Mouse (Mus musculus) spleen, embryonic (tissue): ENCODE results near the gene Elof1.

Experiments
- CTCF ChIA-PET: fragments of 350-600 bp; sonication (Branson Sonifier 250); formaldehyde crosslinking; loops from one replicate; lab custom pipeline; 2022; lab: Charles Lee

Gene Elof1

DNA sequence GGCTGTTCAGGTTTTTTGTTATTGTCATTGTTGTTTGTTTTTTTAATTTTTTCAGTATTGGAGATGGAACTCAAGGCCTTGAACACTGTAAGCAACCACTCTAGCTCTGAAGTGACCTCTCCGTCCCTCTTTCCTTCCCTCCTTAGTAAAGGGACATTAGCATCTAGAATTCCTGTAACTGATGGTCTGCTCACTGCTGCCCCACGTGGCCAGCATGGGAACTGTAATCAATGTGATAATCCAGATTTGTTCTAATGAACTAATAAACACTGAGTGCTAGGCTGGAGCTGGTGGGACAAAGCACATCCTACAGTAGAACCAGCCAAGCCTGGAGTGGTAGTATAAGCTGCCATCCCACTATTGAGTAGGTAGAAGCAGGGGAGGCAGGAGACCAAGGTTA, 21.5 kb upstream of the Elof1 start:
- CTCF ChIA-PET: interaction anchor here (0.8 to 1.0 kb wide), 2 partner anchors 14 to 53 kb away, joined by 3 to 4 read pairs; no protein-coding TSS in a partner anchor

DNA sequence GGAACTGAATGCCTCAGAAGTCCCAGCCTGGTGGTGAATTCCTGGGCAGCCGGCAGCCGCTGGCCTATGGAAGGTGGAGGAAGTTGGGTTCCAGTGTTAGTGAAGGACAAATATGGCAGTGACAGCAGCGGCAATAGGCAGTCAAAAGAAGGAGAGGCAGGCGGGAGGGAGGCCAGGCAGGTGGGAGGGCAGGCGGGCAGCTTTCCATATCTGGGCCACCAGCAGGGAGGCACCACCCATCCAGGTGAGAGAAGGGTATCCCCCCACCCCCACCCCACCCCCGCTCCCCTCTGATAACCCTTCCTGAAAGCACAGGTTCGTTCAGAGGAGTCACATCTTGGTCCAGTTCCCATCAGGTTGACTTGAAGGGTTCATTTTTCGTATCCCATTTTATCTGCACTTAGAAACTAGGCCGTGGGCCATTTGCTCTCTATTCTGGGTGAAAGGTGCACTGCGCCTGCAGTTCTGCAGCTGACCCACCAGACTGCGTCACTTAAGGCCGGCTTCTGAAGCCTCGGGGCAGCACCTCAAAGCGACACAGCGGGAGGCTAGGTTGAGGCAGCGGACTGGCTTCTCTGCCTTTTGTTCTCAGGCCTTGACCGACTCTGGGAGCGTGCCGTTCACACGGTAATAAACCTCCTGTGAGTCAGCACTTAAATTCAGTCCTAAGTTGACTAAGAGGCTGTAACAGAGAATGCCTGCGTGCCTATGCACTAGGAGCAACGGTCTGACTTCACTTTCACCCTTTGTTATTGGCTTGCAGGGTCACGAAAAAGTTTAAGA, 20.0 kb upstream of the Elof1 start:
- CTCF ChIA-PET: no interaction called here

DNA sequence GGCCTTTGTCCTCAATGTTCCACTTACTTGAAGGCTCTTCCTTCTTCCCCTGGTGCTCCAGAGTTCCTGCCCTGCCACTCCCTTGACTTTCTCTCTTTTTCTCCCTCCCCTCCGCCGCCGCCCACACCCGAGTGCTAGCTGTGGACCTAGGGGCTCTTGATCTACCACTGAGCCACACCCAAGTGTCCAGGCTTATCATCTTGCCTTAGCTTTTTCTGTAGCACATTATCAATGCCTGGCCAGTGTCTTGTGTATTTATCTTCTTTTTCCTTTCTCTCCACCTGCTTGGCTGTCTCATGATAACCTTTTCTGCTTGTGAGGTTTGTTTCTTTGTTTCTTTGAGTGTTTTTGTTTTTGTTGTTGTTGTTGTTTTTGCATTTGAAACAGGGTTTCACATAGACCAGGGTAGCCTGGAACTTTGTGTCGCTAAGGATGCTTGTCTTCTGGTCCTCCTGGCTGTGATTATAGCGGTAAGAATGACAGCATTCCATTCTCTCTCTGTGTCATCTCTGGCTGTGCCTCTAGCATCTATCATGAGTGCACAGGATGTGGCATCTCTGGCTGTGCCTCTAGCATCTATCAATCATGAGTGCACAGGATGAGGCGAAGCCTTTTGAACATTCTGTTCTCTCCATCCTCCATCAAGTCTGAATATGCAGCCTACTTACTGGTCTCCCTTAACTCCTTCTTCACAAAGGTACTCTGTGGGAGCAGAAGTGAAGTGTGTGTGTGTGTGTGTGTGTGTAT, 18.8 kb upstream of the Elof1 start, which contains the start of gene Acp5:
Gene Acp5, minus strand, starts transcription at position 68 of the 747 bp plus-strand sequence.
- CTCF ChIA-PET: no interaction called here

DNA sequence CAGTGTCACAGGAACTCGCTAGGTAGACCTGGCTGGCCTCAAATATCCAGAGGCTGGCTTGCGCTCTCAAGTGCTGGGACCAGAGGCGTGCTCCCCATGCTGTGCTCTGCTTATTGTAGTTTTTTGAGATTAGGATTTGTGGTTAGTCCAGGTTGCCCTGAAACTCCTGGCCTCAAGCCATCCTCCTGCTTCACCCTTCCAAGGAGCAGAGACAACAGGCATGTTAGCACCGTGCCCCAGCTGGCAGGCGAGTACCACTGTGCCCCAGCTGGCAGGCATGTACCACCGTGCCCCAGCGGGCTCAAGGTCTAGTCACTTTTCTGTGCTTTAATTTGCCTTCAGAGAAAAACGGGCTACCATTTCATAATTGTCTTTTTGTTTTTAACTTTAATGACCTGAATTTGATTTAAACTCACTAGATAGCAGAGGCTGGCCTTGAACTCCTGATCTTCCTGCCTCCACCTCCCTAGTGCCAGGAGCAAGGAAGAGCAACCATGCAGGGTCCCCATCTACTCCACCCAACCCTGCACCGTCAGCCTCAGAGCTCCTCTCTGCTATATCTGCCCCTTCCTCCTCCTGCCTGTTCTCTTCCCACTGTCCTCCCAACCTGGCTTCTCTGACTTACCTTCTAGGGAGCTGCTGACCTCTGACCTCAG, 18.1 kb upstream of the Elof1 start:
- CTCF ChIA-PET: no interaction called here

DNA sequence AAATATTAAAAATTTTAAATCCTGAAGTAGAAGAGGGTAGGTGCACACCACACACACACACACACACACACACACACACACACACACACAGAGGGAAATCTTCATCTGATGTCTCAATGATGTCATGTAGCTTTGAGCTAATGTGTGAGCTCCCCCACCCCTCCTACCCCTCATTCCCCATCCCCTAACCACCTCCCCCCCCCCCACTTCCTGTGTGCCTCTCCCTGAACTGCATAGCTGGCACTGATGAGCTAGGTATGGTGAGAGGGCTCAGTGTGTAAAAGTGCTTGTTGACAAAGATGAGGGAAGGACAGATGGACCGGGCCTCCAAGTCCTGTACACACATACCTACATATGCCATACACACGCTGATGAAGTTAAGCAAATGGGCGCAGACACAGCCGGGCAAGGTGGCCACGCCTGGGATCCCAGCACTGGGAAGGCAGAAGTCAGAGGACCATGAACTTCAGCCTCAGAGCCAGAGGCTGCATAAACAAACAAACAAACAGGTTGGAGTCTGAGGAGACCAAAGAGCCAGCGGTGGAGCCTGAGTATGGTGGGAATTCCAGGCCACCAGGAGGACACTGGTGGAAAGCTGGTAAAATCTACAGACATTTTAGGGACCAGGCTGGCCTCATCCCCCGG, 17.4 kb upstream of the Elof1 start:
- CTCF ChIA-PET: interaction anchor here (0.7 to 1.0 kb wide), 2 partner anchors 10 to 17 kb away, joined by 3 to 4 read pairs; partner anchors contain the start of gene Elof1

DNA sequence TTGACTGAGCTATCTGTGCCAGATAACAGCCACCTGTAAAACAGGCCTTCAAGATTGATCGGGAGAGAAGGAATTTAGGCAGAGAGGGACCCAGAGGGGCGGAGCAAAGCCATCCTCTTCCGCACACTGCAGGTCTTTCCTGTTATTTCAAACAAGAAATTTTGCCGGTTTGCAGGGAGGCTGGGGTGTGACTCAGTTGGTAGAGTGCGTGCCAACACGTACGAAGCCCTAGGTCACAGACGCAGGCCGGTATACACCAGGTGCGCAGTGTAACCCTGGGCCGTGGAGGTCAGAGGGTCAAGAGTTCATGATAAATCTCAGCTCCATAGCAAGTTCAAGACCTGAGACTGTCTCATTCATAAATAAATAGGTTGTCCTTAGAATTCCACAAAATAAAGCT, 15.2 kb upstream of the Elof1 start:
- CTCF ChIA-PET: interaction anchor here (0.5 to 2.1 kb wide), 2 partner anchors 9 to 14 kb away, joined by 3 to 5 read pairs; no protein-coding TSS in a partner anchor

DNA sequence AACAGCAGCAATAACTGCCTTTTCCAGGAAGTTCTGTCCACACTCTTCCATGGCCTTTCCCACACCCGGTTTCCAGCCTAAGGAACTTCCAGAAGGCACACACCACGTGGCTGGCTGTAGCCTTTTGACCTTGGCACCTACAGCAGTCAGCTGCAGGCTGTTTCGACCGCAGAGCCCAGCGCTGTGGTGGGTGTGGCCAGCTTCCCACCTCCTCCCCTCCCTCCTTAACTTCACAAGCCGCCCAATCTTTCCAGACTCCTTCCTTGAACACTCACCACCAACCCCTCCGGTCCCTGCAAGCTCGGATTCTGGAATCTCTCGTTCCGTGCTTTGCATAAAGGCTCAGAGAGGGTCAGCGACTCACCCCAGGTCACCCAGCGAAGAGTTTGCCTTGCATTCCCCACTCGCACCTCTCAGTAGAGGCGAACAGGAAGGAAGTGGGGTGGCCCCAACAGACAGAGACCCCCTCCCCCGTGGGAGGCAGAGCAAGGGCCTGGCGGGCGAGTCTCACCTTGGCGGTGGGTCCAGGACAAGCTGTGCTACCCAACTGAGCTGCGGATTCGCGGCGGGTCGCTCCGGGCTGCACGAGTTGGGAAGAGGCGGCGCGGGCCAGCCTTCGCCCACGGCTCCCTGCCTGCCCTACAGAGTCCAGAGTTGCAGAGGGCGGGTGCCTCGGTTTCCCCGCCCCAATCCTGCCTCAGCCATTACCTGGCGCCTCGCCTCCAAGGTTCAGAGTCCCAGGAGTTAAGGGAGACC, 14.4 kb upstream of the Elof1 start:
- CTCF ChIA-PET: interaction anchor here (0.5 to 2.1 kb wide), 4 partner anchors 8 to 13 kb away, joined by 3 to 5 read pairs (median 4); no protein-coding TSS in a partner anchor

DNA sequence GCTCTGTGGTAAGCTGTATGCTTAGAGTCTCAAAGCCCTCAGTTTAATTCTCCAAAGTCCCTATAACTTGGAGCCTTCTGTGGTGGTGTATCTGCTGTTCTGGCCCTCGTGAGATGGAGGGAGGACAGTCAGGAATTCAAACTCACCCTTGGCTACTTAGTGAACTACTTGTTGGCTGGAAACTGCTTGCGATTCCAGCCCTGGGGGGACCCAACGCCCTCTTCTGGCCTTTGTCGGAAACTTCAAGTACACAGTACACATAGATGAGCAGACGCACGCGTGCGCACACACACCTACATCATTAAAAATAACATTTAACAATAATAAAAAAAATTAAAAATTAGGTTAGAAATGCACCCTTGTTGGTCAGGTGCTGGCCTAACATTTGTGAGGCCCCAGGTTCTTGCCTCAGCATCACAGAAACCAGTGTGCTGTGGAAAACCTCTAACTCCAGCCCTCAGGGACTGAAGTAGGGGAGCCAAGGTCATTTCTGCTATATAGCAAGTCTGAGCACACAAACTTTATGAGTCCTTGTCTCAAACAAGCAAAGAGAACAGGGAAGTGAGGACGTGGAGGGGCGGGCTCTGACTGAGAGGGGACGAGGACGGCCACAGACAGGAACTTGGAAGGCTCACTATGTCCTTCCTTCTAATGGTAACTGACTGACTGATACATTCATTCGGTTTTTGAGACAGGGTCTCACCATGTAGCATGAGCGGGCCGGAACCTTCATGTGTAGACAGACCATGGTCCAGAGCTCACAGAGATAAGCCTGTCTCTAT, 8.5 kb upstream of the Elof1 start:
- CTCF ChIA-PET: interaction anchor here (1.0 to 1.3 kb wide), 2 partner anchors 8 to 13 kb away, joined by 4 to 5 read pairs; no protein-coding TSS in a partner anchor

DNA sequence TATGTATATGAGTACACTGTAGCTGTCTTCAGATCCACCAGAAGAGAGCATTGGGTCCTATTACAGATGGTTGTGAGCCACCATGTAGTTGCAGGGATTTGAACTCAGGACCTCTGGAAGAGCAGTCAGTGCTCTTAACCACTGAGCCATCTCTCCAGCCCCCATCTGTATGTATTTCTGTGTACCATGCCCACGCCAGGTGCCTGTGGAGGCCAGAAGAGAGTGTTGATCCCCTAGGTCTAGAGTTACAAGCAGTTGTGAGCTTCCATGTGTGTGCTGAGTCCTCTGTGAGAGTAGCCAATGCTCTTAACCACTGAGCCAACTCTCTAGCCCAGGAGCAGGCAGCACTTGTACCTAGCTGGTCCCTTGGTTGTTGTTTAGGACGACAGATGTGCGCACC, 7.2 kb upstream of the Elof1 start:
- CTCF ChIA-PET: interaction anchor here (0.9 to 1.3 kb wide), 2 partner anchors 10 to 14 kb away, joined by 4 read pairs; no protein-coding TSS in a partner anchor

DNA sequence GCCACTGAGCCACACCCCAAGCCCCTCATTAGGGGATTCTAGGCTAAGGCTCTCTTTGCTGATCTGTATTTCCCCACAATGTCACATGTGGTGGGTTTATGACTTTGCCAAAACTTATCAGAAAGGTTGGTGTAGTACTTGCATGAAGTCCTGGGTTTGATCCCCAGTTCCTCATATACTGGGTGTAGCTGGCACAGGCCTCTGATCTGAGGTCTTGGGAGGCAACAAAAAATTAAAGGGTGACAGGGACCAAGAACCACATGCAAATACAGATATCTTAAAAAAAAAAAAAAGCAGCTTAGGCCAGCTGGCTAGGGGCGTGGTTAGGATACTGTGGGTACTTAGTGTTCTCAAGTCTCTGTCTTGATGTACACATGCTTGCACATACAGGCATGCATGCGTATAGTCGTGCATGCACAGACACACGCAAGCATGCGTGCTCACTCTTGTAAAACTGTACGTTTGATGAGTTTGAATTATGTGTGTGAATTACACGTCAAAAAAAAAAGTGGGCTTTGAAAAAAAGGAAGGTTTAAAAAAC, 6.2 kb upstream of the Elof1 start:
- CTCF ChIA-PET: interaction anchor here (0.6 to 0.9 kb wide), 3 partner anchors 8 to 32 kb away, joined by 3 to 8 read pairs (median 3); no protein-coding TSS in a partner anchor

DNA sequence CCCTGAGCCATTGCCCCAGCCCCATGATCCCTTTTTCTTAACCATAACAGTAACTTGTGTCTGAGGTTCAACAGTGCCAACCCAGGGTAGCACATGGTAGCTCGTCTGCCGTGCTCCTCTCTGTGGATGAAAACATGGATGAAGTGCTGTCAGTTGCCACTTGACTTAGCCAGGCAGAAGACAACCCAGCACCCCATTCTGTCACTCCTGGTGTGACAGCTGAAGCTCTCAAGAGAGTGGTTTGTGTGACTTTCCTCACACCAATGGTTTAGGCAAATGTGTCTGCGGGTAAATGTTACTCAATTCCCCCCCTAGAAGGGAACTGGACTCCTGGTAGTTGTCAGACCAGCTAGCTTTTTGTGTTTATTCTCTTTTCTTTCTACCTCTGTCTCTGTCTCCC, 5.0 kb upstream of the Elof1 start:
- CTCF ChIA-PET: interaction anchor here (0.6 to 0.7 kb wide), 2 partner anchors 205 to 857 kb away, joined by 3 to 8 read pairs; no protein-coding TSS in a partner anchor

DNA sequence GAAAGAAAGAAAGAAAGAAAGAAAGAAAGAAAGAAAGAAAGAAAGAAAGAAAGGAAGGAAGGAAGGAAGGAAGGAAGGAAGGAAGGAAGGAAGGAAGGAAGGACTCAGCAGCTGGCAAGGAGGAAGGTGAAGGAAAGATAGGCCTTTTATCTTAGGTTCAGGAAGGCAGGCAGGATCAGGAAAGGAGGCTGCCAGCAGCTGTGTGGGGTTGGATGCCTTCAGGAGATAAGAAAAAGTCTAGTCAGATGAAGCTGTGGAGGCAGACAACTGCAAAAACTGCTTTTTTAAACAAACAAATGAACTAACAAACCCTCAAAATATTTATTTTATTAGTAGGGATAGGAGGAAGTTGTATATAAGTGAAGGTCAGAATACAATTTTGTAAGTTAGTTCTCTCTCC, 4.6 kb upstream of the Elof1 start:
- CTCF ChIA-PET: no interaction called here

DNA sequence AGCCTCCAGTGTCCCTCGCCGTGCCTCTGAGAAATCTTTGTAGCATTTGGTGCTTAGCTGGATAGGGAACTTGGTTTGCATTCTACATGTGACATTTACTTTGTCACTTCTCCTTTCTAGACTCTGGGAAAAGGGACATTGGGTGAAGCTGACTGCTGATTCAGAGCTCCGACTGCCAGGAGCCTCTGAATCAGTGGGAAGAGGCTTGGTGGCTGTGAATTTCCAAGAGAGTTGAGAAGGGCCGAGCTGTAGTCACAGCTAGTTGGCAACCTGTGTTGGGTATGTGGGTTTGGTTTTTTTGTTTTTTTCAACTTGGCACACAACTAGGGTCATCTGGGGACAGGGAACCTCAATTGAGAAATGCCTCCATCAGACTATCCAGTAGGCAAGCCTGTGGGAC, 2.6 kb upstream of the Elof1 start:
- CTCF ChIA-PET: interaction anchor here (1.7 kb wide), 1 partner anchor 12 kb away, joined by 5 read pairs; no protein-coding TSS in a partner anchor

DNA sequence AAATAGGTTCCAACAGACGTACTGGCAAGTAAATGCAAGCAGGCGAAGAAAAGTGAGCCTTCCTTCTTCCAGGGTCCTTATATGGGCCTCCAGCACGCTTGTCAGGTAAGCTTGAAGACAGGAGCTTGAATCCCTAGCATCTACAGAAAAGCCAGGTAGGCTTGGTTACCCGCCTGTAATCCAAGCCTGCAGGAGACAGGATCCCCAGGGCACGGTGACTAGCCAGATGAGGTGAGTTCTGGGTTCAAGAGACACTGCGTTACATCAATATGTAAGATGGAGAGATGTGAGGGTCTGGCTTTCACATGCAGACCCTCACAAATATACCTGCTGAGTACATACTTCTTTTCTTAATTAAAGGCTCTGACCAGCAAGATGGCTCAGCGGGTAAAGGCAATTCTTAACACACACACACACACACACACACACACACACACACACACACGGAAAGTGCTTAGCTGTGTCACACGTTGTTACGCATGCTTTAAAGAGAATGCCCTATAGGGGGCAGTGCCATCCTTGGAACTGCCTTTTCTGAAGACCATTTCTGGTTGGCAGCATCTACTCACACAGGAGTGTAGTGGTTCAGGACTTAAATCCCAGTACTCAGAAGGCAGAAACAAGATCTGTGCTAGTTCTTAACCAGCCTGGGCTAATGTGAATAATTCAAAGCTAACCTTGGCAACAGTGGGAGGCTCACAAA, 933 bp upstream of the Elof1 start:
- CTCF ChIA-PET: interaction anchor here (0.5 to 1.7 kb wide), 5 partner anchors 8 to 33 kb away, joined by 4 to 6 read pairs (median 5); no protein-coding TSS in a partner anchor

DNA sequence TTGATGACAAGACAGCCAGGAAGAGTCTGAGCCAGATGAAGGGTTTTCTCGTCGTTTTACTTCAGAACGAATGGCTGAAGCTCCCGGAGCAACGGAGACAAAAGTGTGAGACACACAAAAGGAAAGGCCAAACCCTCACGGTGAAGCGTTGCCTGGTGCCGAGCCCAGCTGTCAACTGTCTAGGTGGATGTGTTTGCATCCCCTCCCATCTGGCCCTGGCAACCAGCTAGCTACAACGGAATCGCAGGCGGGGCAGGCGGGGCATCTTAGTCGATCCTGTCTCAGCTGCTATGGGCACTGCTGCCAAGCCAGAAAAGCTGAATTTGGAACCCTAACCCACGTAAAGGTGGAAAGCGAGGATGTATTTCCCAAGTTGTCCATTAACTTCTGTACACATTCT, 886 bp downstream of the Elof1 start:
- CTCF ChIA-PET: interaction anchor here (0.6 to 1.1 kb wide), 3 partner anchors 8 to 28 kb away, joined by 4 to 8 read pairs (median 7); no protein-coding TSS in a partner anchor

DNA sequence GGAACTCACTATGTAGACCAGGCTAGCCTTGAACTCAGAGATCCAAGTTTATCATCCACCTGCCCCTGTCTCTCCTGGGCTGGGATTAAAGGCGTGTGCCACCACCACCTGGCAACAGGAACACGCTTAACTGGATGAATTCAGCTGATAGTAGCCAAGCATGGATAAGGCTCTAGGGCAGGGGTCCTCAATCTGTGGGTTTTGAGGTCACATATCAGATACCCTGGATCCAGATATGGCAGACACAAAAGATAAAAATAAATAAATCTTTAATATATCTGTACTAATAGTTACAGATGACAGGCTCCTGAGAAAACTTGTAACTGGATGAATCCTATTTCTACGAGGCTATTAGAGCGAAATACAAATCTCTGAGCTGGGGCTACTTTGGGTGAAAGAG, 1.3 kb downstream of the Elof1 start:
- CTCF ChIA-PET: interaction anchor here (0.8 to 1.1 kb wide), 2 partner anchors 8 to 27 kb away, joined by 7 to 8 read pairs; no protein-coding TSS in a partner anchor

DNA sequence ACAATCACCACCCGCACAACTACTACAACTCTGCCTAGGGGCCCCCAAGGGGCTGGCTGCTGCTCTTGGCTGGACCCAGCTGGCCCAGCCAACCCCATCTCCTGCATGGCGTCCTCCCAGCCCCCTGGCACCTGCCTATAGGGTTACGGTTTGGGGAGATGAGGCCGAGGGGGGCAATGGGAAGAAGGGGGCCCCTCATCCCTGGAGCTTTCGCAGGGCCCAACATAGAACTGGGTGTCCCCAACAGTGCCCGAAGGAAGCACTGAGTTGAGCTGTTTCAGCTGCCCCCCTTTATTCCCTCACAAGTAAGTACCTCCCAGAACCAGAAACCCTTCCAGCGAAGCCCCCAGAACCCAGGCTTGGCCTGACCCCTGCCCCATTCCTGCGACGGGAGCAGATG, 8.8 kb downstream of the Elof1 start:
- CTCF ChIA-PET: interaction anchor here (0.6 to 1.0 kb wide), 2 partner anchors 8 to 13 kb away, joined by 3 to 8 read pairs; no protein-coding TSS in a partner anchor

DNA sequence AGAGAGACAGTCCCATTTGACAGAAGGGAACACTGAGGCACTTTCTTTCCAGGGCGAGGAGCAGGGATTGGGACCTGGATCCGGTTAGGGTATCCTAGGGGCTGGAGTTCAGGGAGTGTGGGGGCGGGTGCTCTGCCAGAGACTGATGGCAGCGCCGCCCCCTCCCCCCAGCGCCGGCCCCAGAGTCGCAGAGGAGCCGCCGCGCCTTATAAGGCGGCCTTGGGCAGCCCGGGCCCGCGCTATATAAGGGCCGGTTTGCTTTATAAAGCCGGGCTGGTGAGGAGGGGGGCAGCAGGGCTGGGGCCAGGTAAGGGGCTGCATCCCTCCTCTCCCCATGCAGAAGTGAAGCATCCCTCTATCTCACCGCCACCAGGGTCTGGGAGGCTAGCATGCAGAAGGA, 17.1 kb downstream of the Elof1 start:
- CTCF ChIA-PET: no interaction called here
